Mouse (Mus musculus): ENCODE results near the gene Pnp.

- no peak; the same call in 1 of the 2 replicates for TF ChIP-seq POLR2AphosphoS2 (IDR thresholded peaks at IDR 0.05; ENCODE audit: low read depth, low read length)
- TF ChIP-seq EP300 (IDR thresholded peaks at IDR 0.05; ENCODE audit: low read length): no peak
- TF ChIP-seq E2F4 (IDR thresholded peaks at IDR 0.05; ENCODE audit: insufficient replicate concordance, low read depth, low read length): no peak
- TF ChIP-seq CTCF (conservative IDR thresholded peaks at IDR 0.05 in 1 of 2, IDR thresholded peaks at IDR 0.05 in 1 of 2; ENCODE audit: low read depth in 2 of 2, low read length in 2 of 2): no peak
- no peak for TF ChIP-seq ZKSCAN1 (IDR thresholded peaks at IDR 0.05; ENCODE audit: borderline replicate concordance, low read depth, low read length)
- TF ChIP-seq MEF2A (IDR thresholded peaks at IDR 0.05; ENCODE audit: borderline replicate concordance, low read depth, low read length): no peak
- no peak; the same call in 1 of the 2 replicates for TF ChIP-seq POLR2A (IDR thresholded peaks at IDR 0.05; ENCODE audit: low read depth, low read length)
- TF ChIP-seq RAD21 (IDR thresholded peaks at IDR 0.05; ENCODE audit: low read depth, low read length): no peak
- TF ChIP-seq UBTF (IDR thresholded peaks at IDR 0.05; ENCODE audit: low read depth, low read length): no peak
- no peak for TF ChIP-seq MAX (IDR thresholded peaks at IDR 0.05; ENCODE audit: low read length)
- no peak for TF ChIP-seq ETS1 (conservative IDR thresholded peaks at IDR 0.05; ENCODE audit: low read depth, low read length)
- no peak for TF ChIP-seq HCFC1 (IDR thresholded peaks at IDR 0.05; ENCODE audit: low read depth, low read length)
- TF ChIP-seq KAT2A (IDR thresholded peaks at IDR 0.05; ENCODE audit: insufficient replicate concordance, low read length): no peak
- TF ChIP-seq ZC3H11A (IDR thresholded peaks at IDR 0.05; ENCODE audit: low read depth, low read length): no peak
Measured at GRCm38 (mm10) chr14:50927366-50927765, 3.5 kb upstream of the Pnp start.
